Mouse (Mus musculus): ENCODE measurements around the gene Hdac10.

The Hdac10 gene

GRCm38 (mm10) chr15:89161397-89161796 is 32.9 kb upstream of the Hdac10 start:
- CTCF ChIA-PET: interaction anchor here in 1 of 4 experiments (1.2 to 2.1 kb wide), 2 partner anchors 12 to 33 kb away, joined by 3 to 5 read pairs; partner anchors contain the start of gene Hdac10
- POLR2A ChIA-PET: interaction anchor here in 2 of 4 experiments (0.6 to 2.2 kb wide), 7 partner anchors 8 to 194 kb away, joined by 3 to 7 read pairs (median 3); partner anchors contain the start of genes Lmf2 (in 1 of the 2) and Ncaph2 (in 1 of the 2)

DNA sequence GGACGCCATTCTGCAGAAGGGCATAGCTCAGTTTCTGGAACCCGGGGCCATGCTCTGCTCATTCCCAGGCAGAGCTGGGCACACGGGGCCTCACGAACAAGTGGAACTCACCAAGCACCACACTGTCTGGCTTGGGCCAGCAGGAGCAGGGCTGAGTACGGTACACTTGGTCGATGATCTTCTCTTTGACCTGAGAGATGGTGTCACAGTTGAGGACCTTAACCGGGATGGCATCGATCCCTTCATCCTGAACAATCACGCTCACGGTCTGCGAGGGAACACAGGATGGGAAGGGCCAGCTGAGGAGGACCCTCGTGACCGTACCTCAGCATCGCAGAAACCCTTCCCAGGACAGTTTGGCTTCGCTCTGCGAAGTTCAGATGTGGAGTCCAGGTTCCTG is 30.0 kb upstream of the Hdac10 start:
- ChIA-PET CTCF (interaction anchor here in 3 of 4 experiments (1.0 to 2.1 kb wide), 10 partner anchors 8 to 286 kb away, joined by 3 to 6 read pairs (median 4); partner anchors contain the start of genes Hdac10 (in 1 of the 3) and Sco2 (in 1 of the 3)), POLR2A (interaction anchor here in 2 of 4 experiments (0.6 to 2.0 kb wide), 15 partner anchors 9 to 54 kb away, joined by 3 to 9 read pairs (median 4); partner anchors contain the start of genes Mapk11 (in 2 of the 2) and Hdac10 (in 1 of the 2))

- POLR2A ChIA-PET: interaction anchor here in 3 of 4 experiments (0.7 to 2.0 kb wide), 9 partner anchors 10 to 40 kb away, joined by 3 to 8 read pairs (median 4); partner anchors contain the start of gene Hdac10 (in 1 of the 3)
- CTCF ChIA-PET: interaction anchor here in 3 of 4 experiments (0.6 to 2.1 kb wide), 13 partner anchors 8 to 286 kb away, joined by 3 to 6 read pairs (median 4); partner anchors contain the start of genes Hdac10 (in 2 of the 3), Mapk12 (in 1 of the 3) and Sco2 (in 1 of the 3)
Measured at GRCm38 (mm10) chr15:89157954-89158353, 29.5 kb upstream of the Hdac10 start.

DNA sequence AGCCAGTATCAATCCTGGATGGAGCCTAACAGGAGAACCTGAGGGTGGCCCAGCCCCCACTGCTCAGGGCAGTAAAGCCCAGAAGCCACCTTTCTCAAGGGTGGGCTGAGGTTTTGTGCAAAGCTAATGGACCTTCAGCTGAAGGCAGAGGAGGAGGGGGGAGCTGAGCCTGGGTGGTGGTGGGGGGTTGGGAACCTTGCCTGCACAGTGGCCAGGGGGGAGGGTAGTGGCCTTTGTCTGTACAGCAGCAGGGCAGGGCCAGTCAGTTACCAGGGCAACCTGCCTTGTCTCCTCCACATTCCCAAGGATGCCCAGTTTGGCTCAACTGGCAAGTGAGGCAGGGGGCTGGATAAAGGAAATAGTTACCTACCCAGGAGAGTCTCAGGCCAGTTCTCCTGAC is 23.8 kb upstream of the Hdac10 start:
- POLR2A ChIA-PET: interaction anchor here in 2 of 4 experiments (0.6 to 1.6 kb wide), 7 partner anchors 10 to 605 kb away, joined by 3 to 6 read pairs (median 3); no protein-coding TSS in a partner anchor
- CTCF ChIA-PET: interaction anchor here in 1 of 4 experiments (0.6 to 1.1 kb wide), 2 partner anchors 24 to 59 kb away, joined by 3 to 6 read pairs; partner anchors contain the start of genes Hdac10 and Ppp6r2

DNA sequence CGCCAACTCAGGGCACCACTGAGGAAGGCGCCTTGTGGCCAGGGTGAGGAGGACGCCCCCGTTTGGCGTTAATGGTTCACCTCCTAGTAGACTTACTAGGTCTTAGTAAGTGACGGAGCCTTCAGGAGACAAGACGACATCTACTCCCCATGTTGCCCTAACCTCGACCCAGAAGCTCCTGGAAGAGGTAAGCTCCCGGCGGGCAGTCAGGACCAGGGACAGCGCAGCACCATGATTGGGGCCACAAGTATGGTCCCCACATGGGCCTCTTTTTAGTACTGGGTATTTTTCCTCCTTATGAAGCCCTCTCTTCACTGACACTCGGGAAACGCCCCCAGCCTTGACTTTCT is 21.5 kb upstream of the Hdac10 start:
- ChIA-PET CTCF (interaction anchor here in 3 of 4 experiments (0.6 to 3.1 kb wide), 9 partner anchors 8 to 322 kb away, joined by 3 to 11 read pairs (median 4); partner anchors contain the start of genes Hdac10 (in 2 of the 3), Dennd6b (in 1 of the 3) and Tubgcp6 (in 1 of the 3)), POLR2A (interaction anchor here (0.7 to 2.5 kb wide), 27 partner anchors 9 to 397 kb away, joined by 3 to 11 read pairs (median 4); partner anchors contain the start of genes Mapk12 (in 3 of the 4), Hdac10 (in 2 of the 4), C730034F03Rik (in 1 of the 4) and Chkb (in 1 of the 4))

- ChIA-PET CTCF (interaction anchor here in 3 of 4 experiments (0.6 to 3.1 kb wide), 11 partner anchors 8 to 594 kb away, joined by 3 to 11 read pairs (median 4); partner anchors contain the start of genes Hdac10 (in 2 of the 3), Tubgcp6 (in 2 of the 3) and Dennd6b (in 1 of the 3)), POLR2A (interaction anchor here (0.6 to 2.5 kb wide), 30 partner anchors 8 to 441 kb away, joined by 3 to 11 read pairs (median 4); partner anchors contain the start of genes Mapk12 (in 3 of the 4), Hdac10 (in 2 of the 4), C730034F03Rik (in 1 of the 4) and Chkb (in 1 of the 4))
Measured at GRCm38 (mm10) chr15:89149271-89150040, 21.0 kb upstream of the Hdac10 start, which contains the start of gene Mapk11. Mapk11 (minus strand) TSS chr15:89149628.

DNA sequence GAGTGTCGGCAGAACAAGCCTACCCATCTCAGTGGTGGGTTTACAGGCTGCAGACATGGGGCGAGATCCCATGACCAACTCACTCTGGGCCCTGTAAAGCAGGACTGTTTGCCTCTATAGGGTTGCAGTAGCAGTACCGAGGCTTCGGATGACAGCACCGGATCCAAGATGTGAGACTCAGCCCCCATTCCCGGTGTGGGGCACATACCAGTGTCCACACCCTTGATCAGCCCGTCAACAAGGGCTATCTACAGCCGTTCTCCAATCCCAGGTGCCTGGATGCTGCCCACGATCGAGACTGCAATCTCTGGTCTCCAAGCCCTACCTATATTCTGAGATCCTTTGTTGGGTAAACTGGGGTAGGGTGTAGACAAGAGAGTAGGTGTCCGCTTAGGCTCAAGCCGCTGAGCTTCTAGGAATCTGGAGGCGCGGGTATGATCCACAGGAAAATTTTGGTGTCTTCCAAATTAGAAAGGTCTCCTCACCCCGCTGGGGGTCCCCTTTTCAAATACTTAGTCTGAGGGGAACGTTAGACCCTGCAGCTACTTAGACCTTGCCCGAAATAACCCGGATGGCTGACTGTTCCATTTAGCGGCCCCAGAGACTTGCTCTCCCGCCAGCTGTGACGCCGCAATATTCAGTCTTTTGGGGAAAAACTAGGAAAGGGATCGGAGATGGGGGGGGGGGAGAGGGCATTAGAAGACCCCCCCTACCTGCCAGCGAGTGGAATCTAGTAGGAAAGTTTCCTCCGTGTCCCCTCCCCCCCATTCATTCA is 20.2 kb upstream of the Hdac10 start:
- ChIA-PET CTCF (interaction anchor here in 3 of 4 experiments (0.6 to 3.1 kb wide), 10 partner anchors 20 to 1017 kb away, joined by 3 to 11 read pairs (median 4); partner anchors contain the start of genes Hdac10 (in 2 of the 3), Tubgcp6 (in 2 of the 3) and Dennd6b (in 1 of the 3)), POLR2A (interaction anchor here (0.6 to 2.5 kb wide), 20 partner anchors 9 to 440 kb away, joined by 3 to 11 read pairs (median 5); partner anchors contain the start of genes C730034F03Rik (in 1 of the 4), Chkb (in 1 of the 4), Dennd6b (in 1 of the 4) and Gm44502 (in 1 of the 4))

DNA sequence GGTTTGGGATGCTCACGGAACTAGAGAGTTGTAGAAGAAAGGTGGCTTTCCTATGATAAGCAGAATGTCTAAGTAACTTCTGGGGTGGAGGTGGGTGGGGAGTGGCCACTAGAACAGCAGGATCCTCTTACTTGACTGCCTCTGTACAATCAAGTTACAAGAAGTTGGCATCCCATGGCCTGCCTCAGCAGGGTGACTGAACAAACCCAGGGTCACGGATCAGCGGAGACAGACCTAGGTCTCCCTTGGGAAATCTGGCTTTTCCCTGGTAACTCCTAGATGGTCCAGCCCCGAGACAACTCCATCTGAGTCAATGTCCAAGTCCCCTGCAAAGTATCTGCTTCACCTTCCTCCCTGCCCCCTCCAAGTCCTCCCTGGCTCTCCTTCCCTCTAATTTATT is 19.4 kb upstream of the Hdac10 start:
- ChIA-PET CTCF (no interaction called here), POLR2A (no interaction called here)

DNA sequence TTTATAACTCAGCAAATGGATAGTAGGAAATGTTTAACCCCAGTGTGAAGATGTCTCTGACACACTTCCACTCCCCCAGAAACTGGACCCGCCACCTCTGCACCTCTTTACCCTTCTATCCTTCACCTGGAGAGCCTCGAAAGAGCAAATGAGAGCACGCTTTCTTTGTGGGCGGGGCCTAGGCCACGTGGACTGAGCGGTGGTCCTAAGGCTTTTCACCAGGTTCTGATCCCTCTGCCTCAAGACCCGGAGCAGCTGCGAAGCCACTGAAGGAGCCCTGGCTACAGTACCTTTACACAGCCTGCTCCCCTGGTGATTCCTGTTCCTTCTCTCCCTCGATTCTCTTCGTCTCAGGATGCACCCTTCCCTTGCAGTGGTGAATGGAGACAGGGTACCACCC is 19.0 kb upstream of the Hdac10 start:
- CTCF ChIA-PET: no interaction called here
- POLR2A ChIA-PET: interaction anchor here in 2 of 4 experiments (1.0 to 2.0 kb wide), 3 partner anchors 24 to 30 kb away, joined by 3 to 4 read pairs (median 4); partner anchors contain the start of gene Tubgcp6 (in 1 of the 2)

- CTCF ChIA-PET: interaction anchor here in 2 of 4 experiments (0.6 to 1.8 kb wide), 5 partner anchors 9 to 103 kb away, joined by 3 to 7 read pairs (median 4); partner anchors contain the start of gene Hdac10 (in 1 of the 2)
- POLR2A ChIA-PET: interaction anchor here in 3 of 4 experiments (0.7 to 2.0 kb wide), 15 partner anchors 18 to 430 kb away, joined by 3 to 5 read pairs (median 4); partner anchors contain the start of genes Pim3 (in 1 of the 3), Sco2 (in 1 of the 3) and Tubgcp6 (in 1 of the 3)
Measured at GRCm38 (mm10) chr15:89147024-89147423, 18.5 kb upstream of the Hdac10 start.

DNA sequence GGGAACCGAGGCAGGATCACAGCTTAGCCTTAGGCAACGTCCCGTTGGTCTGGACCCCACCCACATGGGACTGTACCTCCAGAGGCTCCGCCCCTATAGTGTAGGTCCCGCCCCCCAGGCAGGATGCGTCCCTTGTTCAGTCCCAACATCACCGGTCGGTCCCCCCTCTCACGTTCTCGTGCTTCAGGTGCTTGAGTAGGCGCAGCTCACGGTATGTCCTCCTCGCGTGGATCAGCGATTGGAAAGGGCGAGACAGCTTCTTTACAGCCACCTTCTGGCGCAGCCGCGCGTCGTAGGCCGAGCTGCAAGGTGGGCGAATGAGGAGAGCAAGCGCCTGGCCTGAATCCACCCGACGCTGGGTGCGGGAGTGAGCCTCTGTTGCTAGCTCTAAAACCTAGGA is 18.0 kb upstream of the Hdac10 start:
- ChIA-PET CTCF (interaction anchor here in 3 of 4 experiments (0.6 to 1.8 kb wide), 7 partner anchors 9 to 104 kb away, joined by 3 to 7 read pairs (median 4); partner anchors contain the start of gene Hdac10 (in 2 of the 3)), POLR2A (interaction anchor here in 3 of 4 experiments (0.6 to 2.0 kb wide), 22 partner anchors 17 to 751 kb away, joined by 3 to 7 read pairs (median 3); partner anchors contain the start of genes Hdac10 (in 1 of the 3), Pim3 (in 1 of the 3), Sco2 (in 1 of the 3) and Tubgcp6 (in 1 of the 3))

DNA sequence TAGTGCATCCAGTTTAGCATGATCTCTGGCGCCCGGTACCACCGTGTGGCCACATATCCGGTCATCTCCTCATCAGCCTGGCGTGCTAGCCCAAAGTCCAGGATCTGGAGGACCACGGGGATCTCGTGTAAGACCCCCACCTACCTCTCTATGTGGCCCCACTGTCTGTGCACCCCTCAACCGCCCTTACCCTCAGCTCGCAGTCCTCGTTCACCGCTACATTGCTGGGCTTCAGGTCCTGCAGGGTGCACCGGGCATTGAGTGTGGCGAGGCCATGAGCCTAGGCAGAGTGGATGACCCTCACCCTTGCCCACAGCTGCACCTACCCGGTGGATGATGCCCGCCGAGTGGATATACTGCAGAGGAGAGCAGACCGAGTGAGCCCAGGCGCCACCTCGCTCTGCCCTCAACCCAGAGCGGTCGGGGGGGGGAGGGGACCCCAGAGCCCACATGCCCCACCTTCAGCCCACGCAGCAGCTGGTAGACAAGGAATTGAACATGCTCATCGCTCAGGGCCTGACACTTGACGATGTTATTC is 17.4 kb upstream of the Hdac10 start:
- POLR2A ChIA-PET: interaction anchor here in 3 of 4 experiments (0.5 to 2.0 kb wide), 19 partner anchors 18 to 752 kb away, joined by 3 to 7 read pairs (median 3); partner anchors contain the start of genes Dennd6b (in 1 of the 3), Hdac10 (in 1 of the 3), Pim3 (in 1 of the 3) and Sco2 (in 1 of the 3)
- CTCF ChIA-PET: interaction anchor here in 3 of 4 experiments (0.6 to 1.8 kb wide), 5 partner anchors 10 to 50 kb away, joined by 3 to 6 read pairs (median 4); partner anchors contain the start of gene Hdac10 (in 2 of the 3)

DNA sequence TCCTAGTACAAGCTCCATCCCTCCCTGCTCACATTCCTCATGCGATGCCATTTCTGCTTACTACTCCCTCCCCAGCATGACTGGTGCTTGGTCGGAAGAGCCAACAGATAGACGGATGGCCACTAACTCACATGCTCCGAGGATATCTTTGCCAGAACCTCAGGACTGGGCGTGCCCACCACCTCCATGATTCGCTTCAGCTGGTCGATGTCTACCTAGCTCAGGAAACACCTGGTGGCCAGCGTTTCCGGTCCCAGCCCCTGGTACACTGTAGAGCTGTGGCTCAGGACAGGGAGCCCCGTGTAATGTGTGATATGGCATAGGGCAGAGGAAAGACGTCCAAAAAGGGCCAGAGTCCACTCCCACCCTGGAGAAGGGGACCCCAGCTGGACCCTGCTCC is 16.5 kb upstream of the Hdac10 start:
- ChIA-PET CTCF (interaction anchor here in 2 of 4 experiments (1.1 to 1.8 kb wide), 2 partner anchors 17 kb away, joined by 3 to 6 read pairs; partner anchors contain the start of gene Hdac10 (in 1 of the 2)), POLR2A (interaction anchor here in 3 of 4 experiments (0.6 to 1.4 kb wide), 4 partner anchors 22 to 358 kb away, joined by 3 to 4 read pairs (median 3); partner anchors contain the start of genes Dennd6b (in 1 of the 3) and Tubgcp6 (in 1 of the 3))

- POLR2A ChIA-PET: interaction anchor here in 1 of 4 experiments (0.8 kb wide), 1 partner anchor 72 kb away, joined by 4 read pairs; no protein-coding TSS in a partner anchor
- CTCF ChIA-PET: interaction anchor here in 1 of 4 experiments (2.8 kb wide), 1 partner anchor 15 kb away, joined by 8 read pairs; the partner anchor contains the start of gene Hdac10
Measured at GRCm38 (mm10) chr15:89143134-89143533, 14.6 kb upstream of the Hdac10 start.

DNA sequence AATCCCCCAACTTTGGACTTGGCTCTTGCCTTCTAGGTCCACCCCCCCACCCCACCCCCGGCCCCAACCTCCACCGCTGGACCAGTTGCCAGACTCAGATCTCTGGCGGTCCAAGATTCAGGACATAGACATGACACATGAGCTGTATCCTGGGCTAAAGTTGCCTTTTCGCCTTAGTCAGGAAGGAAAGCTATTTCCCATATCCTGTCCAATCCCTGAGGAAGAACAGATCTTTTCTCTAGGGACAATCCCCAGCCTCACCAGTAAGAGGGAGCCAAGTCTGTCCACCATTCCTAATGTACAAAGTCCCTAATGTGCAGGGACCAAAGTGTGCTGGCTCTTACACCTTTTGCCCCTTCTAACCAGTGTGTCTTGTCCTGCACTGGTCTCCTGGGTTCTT is 13.4 kb upstream of the Hdac10 start:
- CTCF ChIA-PET: interaction anchor here in 3 of 4 experiments (0.6 to 3.1 kb wide), 3 partner anchors 14 to 147 kb away, joined by 6 to 22 read pairs (median 8); partner anchors contain the start of gene Hdac10 (in 2 of the 3)
- POLR2A ChIA-PET: interaction anchor here (0.6 to 2.5 kb wide), 9 partner anchors 15 to 426 kb away, joined by 3 to 8 read pairs (median 3); partner anchors contain the start of gene Tubgcp6 (in 1 of the 4)

DNA sequence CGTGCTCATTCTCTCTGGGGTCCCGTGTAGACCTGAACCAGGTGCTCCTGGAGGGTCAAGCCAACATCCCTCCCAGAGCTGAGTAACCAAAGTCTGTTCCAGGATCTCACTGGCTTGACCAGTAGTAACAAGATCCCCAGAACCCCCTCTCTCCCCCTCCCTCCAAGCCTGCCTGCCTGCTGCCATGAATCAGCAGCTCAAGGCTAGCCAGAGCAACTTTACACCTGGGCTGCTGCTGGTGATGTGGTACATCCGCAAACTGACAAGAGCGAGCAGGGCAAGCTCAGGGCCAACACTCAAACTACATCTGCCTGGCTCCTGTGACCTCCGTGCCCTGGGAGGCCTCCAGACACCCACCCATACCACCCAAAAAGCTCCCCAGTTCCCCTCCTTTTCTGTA is 12.9 kb upstream of the Hdac10 start:
- ChIA-PET CTCF (interaction anchor here in 3 of 4 experiments (1.2 to 3.1 kb wide), 4 partner anchors 13 to 16 kb away, joined by 4 to 22 read pairs (median 6); partner anchors contain the start of gene Hdac10 (in 3 of the 3)), POLR2A (interaction anchor here (0.6 to 2.5 kb wide), 13 partner anchors 9 to 425 kb away, joined by 3 to 16 read pairs (median 3); partner anchors contain the start of genes Hdac10 (in 1 of the 4), Pim3 (in 1 of the 4), Selenoo (in 1 of the 4) and Tubgcp6 (in 1 of the 4))
